Mouse (Mus musculus) heart, embryonic 15.5 days (tissue): ENCODE measurements around the gene Nptxr. TPM values are rescaled to one million over a fixed set of nuclear protein-coding genes. Genes with fewer than 3 reads are reported as not detected.

Experiments
- polyA plus RNA-seq: library from polyadenylated mRNA; unstranded; fragments of >200 nt; fragmentation: Nextera tagmentation; extraction: Ambion mirVana; gene quantifications from 2 replicates; pipeline ENCODE4 v1.2.1, GENCODE M21; 2015

The Nptxr gene
- polyA plus RNA-seq, 1 experiment from 2014 or later: 1.8 TPM

Other genes starting within 250 kb of the Nptxr start
- 1.3 and 1.5 TPM in 2 replicates for gene Dmc1, start 199.7 kb downstream of the Nptxr start, polyA plus RNA-seq
- 0.39 and 0.81 TPM in 2 replicates for gene Fam227a, start 145.8 kb downstream of the Nptxr start, polyA plus RNA-seq
- 51.0 and 52.5 TPM in 2 replicates for gene Cby1, start 145.6 kb downstream of the Nptxr start, polyA plus RNA-seq
- 218 and 234 TPM in 2 replicates for gene Tomm22, start 133.9 kb downstream of the Nptxr start, polyA plus RNA-seq
- 20.6 and 24.5 TPM in 2 replicates for gene Josd1, start 116.8 kb downstream of the Nptxr start, polyA plus RNA-seq
- gene Gtpbp1, start 113.9 kb downstream of the Nptxr start, polyA plus RNA-seq: 23.7 and 30.0 TPM in 2 replicates
- 4.7 and 6.2 TPM in 2 replicates for gene Sun2, start 62.2 kb downstream of the Nptxr start, polyA plus RNA-seq
- 37.2 and 46.0 TPM in 2 replicates for gene Dnal4, start 26.9 kb downstream of the Nptxr start, polyA plus RNA-seq
- gene Npcd, start 29.5 kb upstream of the Nptxr start, polyA plus RNA-seq: 0.27 TPM in 1 of 2 replicates, not detected in the other
- gene Cbx6, start 29.9 kb upstream of the Nptxr start, polyA plus RNA-seq: 52.1 and 65.7 TPM in 2 replicates
- gene Apobec3, start 86.9 kb upstream of the Nptxr start, polyA plus RNA-seq: 13.8 and 36.7 TPM in 2 replicates
- 0.63 and 1.9 TPM in 2 replicates for gene Cbx7, start 166.4 kb upstream of the Nptxr start, polyA plus RNA-seq
- gene Pdgfb, start 210.2 kb upstream of the Nptxr start, polyA plus RNA-seq: 3.7 and 4.0 TPM in 2 replicates